Mouse (Mus musculus): ENCODE measurements around the gene Celf2. TPM values are rescaled to one million over a fixed set of nuclear protein-coding genes. Genes with fewer than 3 reads are reported as not detected.

Gene Celf2
- polyA plus RNA-seq, 1 experiment from 2014 or later, result 51.0 TPM

DNA sequence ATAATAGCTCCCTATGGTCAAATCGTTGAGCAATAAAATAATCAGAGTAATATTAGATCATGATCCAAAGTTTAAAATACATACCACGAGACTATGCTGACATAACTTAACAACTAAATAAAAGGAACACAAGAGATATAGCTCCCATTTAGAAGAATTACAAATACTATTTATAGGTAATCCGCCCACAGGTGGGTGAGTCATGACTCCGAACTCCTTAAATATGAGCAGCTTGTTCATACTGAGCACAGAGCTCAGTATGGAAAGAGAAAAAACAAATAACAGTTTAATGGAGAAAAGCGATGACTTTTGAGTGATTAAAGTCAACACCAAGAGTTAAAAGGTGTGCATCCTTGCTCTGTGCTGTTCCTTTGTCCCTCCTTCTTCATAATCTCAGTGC is 458.3 kb downstream of the Celf2 start:
- no peak overlapping the region for H3K4me3 ChIP-seq (ENCODE audit: low read depth, low read length)
- H3K36me3 ChIP-seq (ENCODE audit: control insufficient read depth, insufficient read depth, low read length), result no peaks in the 10 kb centered on the region; the same call in 1 of the 2 replicates
- H3K9ac ChIP-seq (ENCODE audit: low read depth, low read length), result no peak overlapping the region
- H3K4me1 ChIP-seq (ENCODE audit: control insufficient read depth, insufficient read depth, low read length), result peaks cover 3% of the 10 kb centered on the region; the same call in 1 of the 2 replicates
- no peak overlapping the region for H3K4me2 ChIP-seq
- ATAC-seq (replicated peaks; ENCODE audit: insufficient number of reproducible peaks, low FRiP score, low TSS enrichment), result no peak
- 88% methylated on average over 5 of the region's 5 CpGs for WGBS (ENCODE audit: insufficient replicate concordance)
- H3K27ac ChIP-seq (ENCODE audit: low read depth, low read length), result no peak overlapping the region
- H3K9me3 ChIP-seq (replicated peaks; ENCODE audit: control insufficient read depth, low read length), result no peaks in the 10 kb centered on the region
- H3K27me3 ChIP-seq (ENCODE audit: control insufficient read depth, insufficient read depth, low read length), result no peaks in the 10 kb centered on the region

DNA sequence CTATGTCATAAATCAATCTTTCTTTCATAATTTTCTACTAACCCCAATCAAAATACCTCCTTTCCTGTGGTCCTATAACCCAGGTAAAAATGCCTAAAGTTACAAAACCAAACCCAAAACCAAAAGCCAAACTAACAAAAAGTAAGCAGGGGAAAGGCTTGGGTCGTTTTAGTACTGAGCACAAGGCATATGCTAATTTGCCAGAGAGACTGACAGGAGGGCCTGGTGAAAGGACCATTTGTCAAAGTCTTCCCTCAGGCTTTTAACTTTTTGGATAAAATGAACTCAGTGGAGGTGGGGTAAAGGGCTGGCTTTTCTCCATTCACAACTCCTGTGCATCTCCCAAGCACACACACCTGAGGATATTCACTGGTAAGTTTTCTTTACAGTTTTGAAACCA is 463.2 kb downstream of the Celf2 start:
- H3K4me1 ChIP-seq (ENCODE audit: control insufficient read depth, insufficient read depth, low read length), result no peaks in the 10 kb centered on the region
- no peak for ATAC-seq (replicated peaks; ENCODE audit: insufficient number of reproducible peaks, low FRiP score, low TSS enrichment)
- H3K9ac ChIP-seq (ENCODE audit: low read depth, low read length), result no peak overlapping the region
- no peak overlapping the region for H3K4me2 ChIP-seq
- no peak overlapping the region for H3K4me3 ChIP-seq (ENCODE audit: low read depth, low read length)
- no peaks in the 10 kb centered on the region for H3K9me3 ChIP-seq (replicated peaks; ENCODE audit: control insufficient read depth, low read length)
- no peak overlapping the region for H3K27ac ChIP-seq (ENCODE audit: low read depth, low read length)
- no peaks in the 10 kb centered on the region for H3K27me3 ChIP-seq (ENCODE audit: control insufficient read depth, insufficient read depth, low read length)
- no peaks in the 10 kb centered on the region; the same call in 1 of the 2 replicates for H3K36me3 ChIP-seq (ENCODE audit: control insufficient read depth, insufficient read depth, low read length)
- 9% methylated on average over 1 of the region's 1 CpGs for WGBS (ENCODE audit: insufficient replicate concordance)

DNA sequence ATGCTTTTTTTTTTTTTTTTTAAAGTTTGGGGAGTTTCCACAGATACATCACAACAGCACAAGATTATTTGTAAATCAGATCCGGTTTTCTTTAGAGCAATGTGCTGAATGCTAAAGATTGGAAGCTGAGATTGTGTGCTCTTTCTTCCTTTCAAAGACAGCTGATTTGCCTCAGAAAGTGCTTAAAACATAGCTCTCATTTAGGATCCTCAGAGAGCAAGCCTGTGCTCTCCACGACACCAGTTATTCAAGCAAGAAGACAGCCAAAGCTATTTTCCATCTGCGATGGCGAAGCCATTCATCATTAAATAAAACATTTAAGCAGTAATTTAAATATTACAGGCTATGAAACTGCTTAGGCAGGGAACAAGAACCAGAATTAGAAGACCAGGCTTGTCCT is 463.8 kb downstream of the Celf2 start:
- Histone ChIP-seq H3K27me3 (ENCODE audit: control insufficient read depth, insufficient read depth, low read length) (no peaks in the 10 kb centered on the region), H3K9me3 (replicated peaks; ENCODE audit: control insufficient read depth, low read length) (no peaks in the 10 kb centered on the region), H3K36me3 (ENCODE audit: control insufficient read depth, insufficient read depth, low read length) (no peaks in the 10 kb centered on the region; the same call in 1 of the 2 replicates), H3K4me1 (ENCODE audit: control insufficient read depth, insufficient read depth, low read length) (no peaks in the 10 kb centered on the region), H3K27ac (ENCODE audit: low read depth, low read length) (no peak overlapping the region), H3K4me3 (ENCODE audit: low read depth, low read length) (no peak overlapping the region), H3K4me2 (no peak overlapping the region), H3K9ac (ENCODE audit: low read depth, low read length) (no peak overlapping the region)
- WGBS (ENCODE audit: insufficient replicate concordance), result 76% methylated on average over 4 of the region's 4 CpGs
- ATAC-seq (replicated peaks; ENCODE audit: insufficient number of reproducible peaks, low FRiP score, low TSS enrichment), result no peak

- Histone ChIP-seq H3K9ac (ENCODE audit: low read depth, low read length) (no peak overlapping the region), H3K4me3 (ENCODE audit: low read depth, low read length) (no peak overlapping the region), H3K4me2 (no peak overlapping the region), H3K9me3 (replicated peaks; ENCODE audit: control insufficient read depth, low read length) (no peaks in the 10 kb centered on the region), H3K36me3 (ENCODE audit: control insufficient read depth, insufficient read depth, low read length) (no peaks in the 10 kb centered on the region; the same call in 1 of the 2 replicates), H3K4me1 (ENCODE audit: control insufficient read depth, insufficient read depth, low read length) (no peaks in the 10 kb centered on the region), H3K27me3 (ENCODE audit: control insufficient read depth, insufficient read depth, low read length) (no peaks in the 10 kb centered on the region), H3K27ac (ENCODE audit: low read depth, low read length) (no peak overlapping the region)
- no peak for ATAC-seq (replicated peaks; ENCODE audit: insufficient number of reproducible peaks, low FRiP score, low TSS enrichment)
- 65% methylated on average over 6 of the region's 6 CpGs for WGBS (ENCODE audit: insufficient replicate concordance)
Observed at GRCm38 (mm10) chr2:7043770-7044459, 465.4 kb downstream of the Celf2 start.

DNA sequence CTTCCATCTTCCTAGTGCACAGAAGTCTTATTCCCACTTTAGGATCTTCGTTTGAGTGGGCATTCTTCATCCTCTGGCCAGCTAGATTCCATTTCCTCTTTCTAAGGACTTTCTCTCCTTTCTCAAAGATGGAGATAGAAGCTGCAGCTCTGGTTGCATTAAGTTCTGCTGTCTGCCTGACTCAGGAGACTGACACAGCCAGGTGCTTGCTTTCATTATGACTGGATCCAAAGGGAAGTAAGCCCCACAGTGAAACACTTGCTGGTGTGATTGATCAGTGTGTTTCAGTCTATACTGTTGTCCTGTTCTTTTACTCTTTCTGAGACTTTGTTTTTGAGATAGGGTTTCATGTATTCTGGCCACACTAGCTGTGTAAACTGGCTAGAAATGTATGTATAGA is 468.4 kb downstream of the Celf2 start:
- no peaks in the 10 kb centered on the region for H3K36me3 ChIP-seq (ENCODE audit: control insufficient read depth, insufficient read depth, low read length)
- no peak overlapping the region for H3K4me2 ChIP-seq
- no peak overlapping the region for H3K27ac ChIP-seq (ENCODE audit: low read depth, low read length)
- no peaks in the 10 kb centered on the region for H3K4me1 ChIP-seq (ENCODE audit: control insufficient read depth, insufficient read depth, low read length)
- 63% methylated on average over 1 of the region's 1 CpGs for WGBS (ENCODE audit: insufficient replicate concordance)
- no peaks in the 10 kb centered on the region for H3K27me3 ChIP-seq (ENCODE audit: control insufficient read depth, insufficient read depth, low read length)
- no peaks in the 10 kb centered on the region for H3K9me3 ChIP-seq (replicated peaks; ENCODE audit: control insufficient read depth, low read length)
- no peak overlapping the region for H3K4me3 ChIP-seq (ENCODE audit: low read depth, low read length)
- no peak for ATAC-seq (replicated peaks; ENCODE audit: insufficient number of reproducible peaks, low FRiP score, low TSS enrichment)
- no peak overlapping the region for H3K9ac ChIP-seq (ENCODE audit: low read depth, low read length)

- no peak overlapping the region for H3K4me3 ChIP-seq (ENCODE audit: low read depth, low read length)
- no peaks in the 10 kb centered on the region for H3K9me3 ChIP-seq (replicated peaks; ENCODE audit: control insufficient read depth, low read length)
- no peak overlapping the region for H3K4me2 ChIP-seq
- no peak overlapping the region for H3K9ac ChIP-seq (ENCODE audit: low read depth, low read length)
- H3K27me3 ChIP-seq (ENCODE audit: control insufficient read depth, insufficient read depth, low read length), result no peaks in the 10 kb centered on the region
- 84% methylated on average over 4 of the region's 4 CpGs for WGBS (ENCODE audit: insufficient replicate concordance)
- no peak for ATAC-seq (replicated peaks; ENCODE audit: insufficient number of reproducible peaks, low FRiP score, low TSS enrichment)
- no peak overlapping the region for H3K27ac ChIP-seq (ENCODE audit: low read depth, low read length)
- no peaks in the 10 kb centered on the region for H3K4me1 ChIP-seq (ENCODE audit: control insufficient read depth, insufficient read depth, low read length)
- no peaks in the 10 kb centered on the region for H3K36me3 ChIP-seq (ENCODE audit: control insufficient read depth, insufficient read depth, low read length)
Observed at GRCm38 (mm10) chr2:7038991-7039390, 470.4 kb downstream of the Celf2 start.

- Histone ChIP-seq H3K4me2 (no peak overlapping the region), H3K9me3 (replicated peaks; ENCODE audit: control insufficient read depth, low read length) (no peaks in the 10 kb centered on the region), H3K9ac (ENCODE audit: low read depth, low read length) (no peak overlapping the region), H3K4me1 (ENCODE audit: control insufficient read depth, insufficient read depth, low read length) (no peaks in the 10 kb centered on the region), H3K4me3 (ENCODE audit: low read depth, low read length) (no peak overlapping the region), H3K27ac (ENCODE audit: low read depth, low read length) (no peak overlapping the region), H3K36me3 (ENCODE audit: control insufficient read depth, insufficient read depth, low read length) (no peaks in the 10 kb centered on the region), H3K27me3 (ENCODE audit: control insufficient read depth, insufficient read depth, low read length) (no peaks in the 10 kb centered on the region)
- WGBS (ENCODE audit: insufficient replicate concordance), result 90% methylated on average over 1 of the region's 1 CpGs
- ATAC-seq (replicated peaks; ENCODE audit: insufficient number of reproducible peaks, low FRiP score, low TSS enrichment), result no peak
Observed at GRCm38 (mm10) chr2:7031389-7031788, 478.0 kb downstream of the Celf2 start.

DNA sequence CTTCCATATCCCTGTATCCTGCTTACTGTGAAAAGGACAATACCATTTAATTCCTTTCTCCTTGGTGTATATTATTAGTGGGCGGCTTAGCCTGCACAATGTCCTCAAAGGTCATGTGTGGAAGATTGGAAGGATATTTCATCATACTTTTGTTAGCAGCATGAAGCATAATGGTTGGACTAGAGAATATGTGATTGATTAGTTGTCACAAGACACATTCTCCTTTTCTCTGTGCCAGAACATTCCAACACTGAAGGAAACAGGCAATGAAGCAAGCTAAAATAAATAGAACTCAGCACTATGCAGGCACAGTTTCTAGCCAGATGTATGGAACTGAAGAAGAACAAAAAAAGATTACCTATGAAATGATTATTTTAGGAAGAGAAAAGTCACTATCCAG is 482.6 kb downstream of the Celf2 start:
- Histone ChIP-seq H3K36me3 (ENCODE audit: control insufficient read depth, insufficient read depth, low read length) (no peaks in the 10 kb centered on the region), H3K27ac (ENCODE audit: low read depth, low read length) (no peak overlapping the region), H3K27me3 (ENCODE audit: control insufficient read depth, insufficient read depth, low read length) (no peaks in the 10 kb centered on the region), H3K9ac (ENCODE audit: low read depth, low read length) (no peak overlapping the region), H3K4me1 (ENCODE audit: control insufficient read depth, insufficient read depth, low read length) (no peaks in the 10 kb centered on the region), H3K9me3 (replicated peaks; ENCODE audit: control insufficient read depth, low read length) (no peaks in the 10 kb centered on the region), H3K4me2 (no peak overlapping the region), H3K4me3 (ENCODE audit: low read depth, low read length) (no peak overlapping the region)
- no peak for ATAC-seq (replicated peaks; ENCODE audit: insufficient number of reproducible peaks, low FRiP score, low TSS enrichment)
- WGBS (ENCODE audit: insufficient replicate concordance), result 89% methylated on average over 1 of the region's 1 CpGs

GRCm38 (mm10) chr2:7025594-7025993 is 483.8 kb downstream of the Celf2 start:
- WGBS (ENCODE audit: insufficient replicate concordance), result 62% methylated on average over 5 of the region's 5 CpGs
- Histone ChIP-seq H3K27ac (ENCODE audit: low read depth, low read length) (no peak overlapping the region), H3K9me3 (replicated peaks; ENCODE audit: control insufficient read depth, low read length) (no peaks in the 10 kb centered on the region), H3K27me3 (ENCODE audit: control insufficient read depth, insufficient read depth, low read length) (no peaks in the 10 kb centered on the region), H3K9ac (ENCODE audit: low read depth, low read length) (no peak overlapping the region), H3K4me1 (ENCODE audit: control insufficient read depth, insufficient read depth, low read length) (no peaks in the 10 kb centered on the region; the same call in 1 of the 2 replicates), H3K4me2 (no peak overlapping the region), H3K4me3 (ENCODE audit: low read depth, low read length) (no peak overlapping the region), H3K36me3 (ENCODE audit: control insufficient read depth, insufficient read depth, low read length) (no peaks in the 10 kb centered on the region; the same call in 1 of the 2 replicates)
- no peak for ATAC-seq (replicated peaks; ENCODE audit: insufficient number of reproducible peaks, low FRiP score, low TSS enrichment)
